Mouse (Mus musculus) small intestine, adult 2 months (tissue): ENCODE results near the gene BC048562. TPM values are rescaled to one million over a fixed set of nuclear protein-coding genes. Genes with fewer than 3 reads are reported as not detected.

ENCODE experiments used
- H3K27ac ChIP-seq: fragments of 200-500 bp; 2 replicates; pipeline ENCODE4 v1.5.1; 2012; ENCODE audit warnings: low read depth, low read length, control low read depth, inconsistent platforms; ENCODE audit not compliant: insufficient read depth
- H3K27me3 ChIP-seq: fragments of 200-500 bp; 2 replicates; pipeline ENCODE4 v1.6.1; 2012; ENCODE audit warnings: mild to moderate bottlenecking, moderate library complexity, low read length, inconsistent platforms; ENCODE audit not compliant: control insufficient read depth, insufficient read depth
- H3K36me3 ChIP-seq: fragments of 200-500 bp; 2 replicates; pipeline ENCODE4 v1.6.1; 2012; ENCODE audit warnings: mild to moderate bottlenecking, low read length, control low read depth, inconsistent platforms; ENCODE audit not compliant: control insufficient read depth, insufficient read depth
- H3K4me1 ChIP-seq: fragments of 200-500 bp; 2 replicates; pipeline ENCODE4 v1.6.1; 2012; ENCODE audit warnings: low read length, inconsistent platforms, mixed read lengths; ENCODE audit not compliant: control insufficient read depth, insufficient read depth, insufficient read length
- H3K4me3 ChIP-seq: fragments of 200-500 bp; 2 replicates; pipeline ENCODE4 v1.5.1; 2012; ENCODE audit warnings: low read depth, mild to moderate bottlenecking, control low read depth, inconsistent platforms, low read length, moderate library complexity
- CTCF ChIP-seq: fragments of 200-500 bp; IDR thresholded peaks from 2 replicates; pipeline ENCODE4 v1.5.1; 2012; ENCODE audit warnings: low read depth, mild to moderate bottlenecking, control low read depth, inconsistent platforms, low read length, moderate library complexity, mixed read lengths; ENCODE audit not compliant: insufficient replicate concordance, insufficient read length; ENCODE audit errors: extremely low read depth
- POLR2A ChIP-seq: fragments of 200-500 bp; IDR thresholded peaks from 2 replicates; pipeline ENCODE4 v1.6.1; 2012; ENCODE audit warnings: low read depth, mild to moderate bottlenecking, control low read depth, inconsistent platforms, low read length, moderate library complexity
- WGBS: fragments of 180-500 bp; shearing (Covaris S2); methylation state at CpG from one replicate; pipeline ENCODE4 v1.1.7; 2018; 5-methylcytosine and 5-hydroxymethylcytosine counted together
- polyA plus RNA-seq: library from polyadenylated mRNA; depleted of rRNA; stranded (reverse); fragments of >200 nt; gene quantifications from 2 replicates; pipeline ENCODE4 v1.2.3, GENCODE M21; 2012

Gene BC048562
- polyA plus RNA-seq, 1 experiment, result not detected

- Histone ChIP-seq H3K27ac (peak overlapping the region; percentile 18), H3K27me3 (no peaks in the 10 kb centered on the region), H3K4me1 (peaks cover 10% of the 10 kb centered on the region), H3K4me3 (no peak overlapping the region), H3K36me3 (peaks cover 23% of the 10 kb centered on the region)
- 67% methylated on average over 10 of the region's 10 CpGs for WGBS
- no peak for TF ChIP-seq CTCF
- TF ChIP-seq POLR2A, result no peak
Measured at GRCm38 (mm10) chr9:108462192-108462591, 25.9 kb downstream of the BC048562 start.

GRCm38 (mm10) chr9:108463713-108464112 lies 27.4 kb downstream of the BC048562 start:
- no peaks in the 10 kb centered on the region for H3K27me3 ChIP-seq
- no peak overlapping the region for H3K4me3 ChIP-seq
- H3K27ac ChIP-seq, result no peak overlapping the region
- WGBS, result 88% methylated on average over 9 of the region's 9 CpGs
- H3K36me3 ChIP-seq, result peaks cover 23% of the 10 kb centered on the region
- peaks cover 10% of the 10 kb centered on the region for H3K4me1 ChIP-seq
- no peak for TF ChIP-seq POLR2A
- no peak for TF ChIP-seq CTCF

GRCm38 (mm10) chr9:108466219-108466618 lies 29.9 kb downstream of the BC048562 start:
- Histone ChIP-seq H3K27ac (no peak overlapping the region), H3K4me1 (peaks cover 3% of the 10 kb centered on the region), H3K36me3 (peaks cover 23% of the 10 kb centered on the region), H3K4me3 (no peak overlapping the region), H3K27me3 (no peaks in the 10 kb centered on the region)
- 95% methylated on average over 2 of the region's 2 CpGs for WGBS
- TF ChIP-seq CTCF (no peak), POLR2A (no peak)

GRCm38 (mm10) chr9:108469430-108469829 lies 33.1 kb downstream of the BC048562 start:
- WGBS, result 67% methylated on average over 5 of the region's 5 CpGs
- no peak overlapping the region for H3K27ac ChIP-seq
- no peak overlapping the region for H3K4me3 ChIP-seq

GRCm38 (mm10) chr9:108469845-108470244 lies 33.6 kb downstream of the BC048562 start:
- TF ChIP-seq CTCF (no peak), POLR2A (no peak)
- no peak overlapping the region for H3K27ac ChIP-seq
- H3K4me1 ChIP-seq, result no peaks in the 10 kb centered on the region
- H3K4me3 ChIP-seq, result no peak overlapping the region
- WGBS, result 37% methylated on average over 4 of the region's 4 CpGs
- no peaks in the 10 kb centered on the region for H3K27me3 ChIP-seq
- H3K36me3 ChIP-seq, result peaks cover 6% of the 10 kb centered on the region

More at GRCm38 (mm10) chr9:108469430-108469829, 33.1 kb downstream of the BC048562 start:
- H3K4me1 ChIP-seq, result no peaks in the 10 kb centered on the region
- H3K36me3 ChIP-seq, result peaks cover 9% of the 10 kb centered on the region
- TF ChIP-seq CTCF, result no peak
- no peak for TF ChIP-seq POLR2A
- no peaks in the 10 kb centered on the region for H3K27me3 ChIP-seq

- no peaks in the 10 kb centered on the region for H3K36me3 ChIP-seq
- WGBS, result 76% methylated on average over 1 of the region's 1 CpGs
- H3K27me3 ChIP-seq, result no peaks in the 10 kb centered on the region
- TF ChIP-seq CTCF, result no peak
- TF ChIP-seq POLR2A, result no peak
- H3K4me3 ChIP-seq, result no peak overlapping the region
- no peak overlapping the region for H3K27ac ChIP-seq
- peaks cover 2% of the 10 kb centered on the region; the same call in 1 of the 2 replicates for H3K4me1 ChIP-seq
Measured at GRCm38 (mm10) chr9:108474528-108474927, 38.2 kb downstream of the BC048562 start.

- H3K4me3 ChIP-seq, result peak overlapping the region; percentile 60
- TF ChIP-seq POLR2A (no peak), CTCF (no peak)
- H3K27ac ChIP-seq, result peak overlapping the region; percentile 12; the same call in 1 of the 2 replicates
- no peaks in the 10 kb centered on the region for H3K36me3 ChIP-seq
- under 1% methylated on average over 20 of the region's 20 CpGs for WGBS
- H3K4me1 ChIP-seq, result peaks cover 2% of the 10 kb centered on the region
- H3K27me3 ChIP-seq, result no peaks in the 10 kb centered on the region
Measured at GRCm38 (mm10) chr9:108478638-108479156, 42.4 kb downstream of the BC048562 start.
